Mouse (Mus musculus): ENCODE measurements around the gene Muc13. TPM values are rescaled to one million over a fixed set of nuclear protein-coding genes. Genes with fewer than 3 reads are reported as not detected.
A peak's percentile ranks its signal among the peaks of the same experiment; 100 is the strongest.

The Muc13 gene
- polyA plus RNA-seq, 1 experiment from 2014 or later: 0.07 TPM

DNA sequence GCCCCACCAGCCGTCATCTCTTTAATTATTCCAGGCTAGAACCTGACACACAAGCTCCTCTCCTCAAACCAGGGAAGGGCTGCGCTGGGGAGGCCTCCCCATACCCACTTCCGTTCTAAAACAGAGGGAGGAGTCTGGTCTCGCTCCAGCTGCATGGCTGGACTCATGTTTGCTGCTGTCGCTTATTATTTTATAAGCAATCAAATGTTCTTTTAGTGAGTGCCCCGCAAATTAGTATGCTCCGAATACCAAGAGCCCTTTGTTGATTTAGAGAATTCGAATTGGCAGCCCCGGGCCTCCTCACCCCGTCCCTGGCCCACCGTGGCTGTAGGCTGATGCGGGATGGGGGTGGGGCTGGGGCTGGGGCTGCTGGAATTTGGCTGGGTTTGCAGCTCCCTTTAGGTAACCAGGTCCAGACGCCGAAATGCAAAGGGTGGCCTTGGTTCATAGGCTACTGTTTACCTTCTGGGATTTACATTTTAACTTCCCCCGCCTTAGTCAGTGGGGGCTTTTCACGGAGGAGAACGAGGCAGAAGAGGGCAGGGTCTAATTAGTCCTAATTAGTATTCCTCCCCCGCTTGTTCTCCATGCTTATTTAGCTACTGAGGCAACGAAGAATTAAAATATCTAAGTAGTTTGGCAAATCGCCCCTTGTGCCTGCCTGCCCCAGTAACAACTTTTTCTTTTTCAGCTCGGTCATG, 39.0 kb downstream of the Muc13 start:
- peak; percentile 73 for ATAC-seq
- 3% methylated on average over 21 of the region's 21 CpGs for WGBS
- H3K36me3 ChIP-seq: no peaks in the 10 kb centered on the region
- H3K4me3 ChIP-seq (replicated peaks): peak overlapping the region; percentile 23
- no peak overlapping the region for H3K9ac ChIP-seq (replicated peaks)
- peaks cover 38% of the 10 kb centered on the region for H3K4me1 ChIP-seq (replicated peaks)
- H3K4me2 ChIP-seq (replicated peaks): peak overlapping the region; percentile 51
- H3K9me3 ChIP-seq: no peaks in the 10 kb centered on the region
- peaks cover 60% of the 10 kb centered on the region for H3K27me3 ChIP-seq
- H3K27ac ChIP-seq: 0 out of 2 replicates have a peak overlapping the region, but pooled peaks have one; percentile 39

DNA sequence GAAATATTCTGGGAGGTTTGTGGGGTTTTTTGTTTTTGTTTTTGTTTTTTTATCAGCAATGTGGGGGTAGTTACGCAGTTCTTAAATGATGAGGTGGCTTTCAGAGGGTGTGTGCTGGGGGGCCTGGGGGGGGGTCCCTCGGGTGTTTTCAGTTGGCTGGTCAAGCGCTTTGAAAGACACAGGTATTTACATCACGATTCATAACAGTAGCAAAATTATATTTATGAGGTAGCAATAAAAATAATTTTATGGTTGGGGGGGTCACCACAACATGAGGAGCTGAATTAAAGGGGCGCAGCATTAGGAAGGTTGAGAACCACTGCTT, 39.6 kb downstream of the Muc13 start:
- Histone ChIP-seq H3K9me3 (no peaks in the 10 kb centered on the region), H3K4me1 (replicated peaks) (peaks cover 38% of the 10 kb centered on the region), H3K36me3 (no peaks in the 10 kb centered on the region), H3K4me3 (replicated peaks) (peak overlapping the region; percentile 22; the same call in 1 of the 2 replicates), H3K27me3 (peaks cover 55% of the 10 kb centered on the region), H3K27ac (no peak overlapping the region), H3K4me2 (replicated peaks) (peak overlapping the region; percentile 51), H3K9ac (replicated peaks) (no peak overlapping the region)
- WGBS: 14% methylated on average over 5 of the region's 5 CpGs
- ATAC-seq: no peak

DNA sequence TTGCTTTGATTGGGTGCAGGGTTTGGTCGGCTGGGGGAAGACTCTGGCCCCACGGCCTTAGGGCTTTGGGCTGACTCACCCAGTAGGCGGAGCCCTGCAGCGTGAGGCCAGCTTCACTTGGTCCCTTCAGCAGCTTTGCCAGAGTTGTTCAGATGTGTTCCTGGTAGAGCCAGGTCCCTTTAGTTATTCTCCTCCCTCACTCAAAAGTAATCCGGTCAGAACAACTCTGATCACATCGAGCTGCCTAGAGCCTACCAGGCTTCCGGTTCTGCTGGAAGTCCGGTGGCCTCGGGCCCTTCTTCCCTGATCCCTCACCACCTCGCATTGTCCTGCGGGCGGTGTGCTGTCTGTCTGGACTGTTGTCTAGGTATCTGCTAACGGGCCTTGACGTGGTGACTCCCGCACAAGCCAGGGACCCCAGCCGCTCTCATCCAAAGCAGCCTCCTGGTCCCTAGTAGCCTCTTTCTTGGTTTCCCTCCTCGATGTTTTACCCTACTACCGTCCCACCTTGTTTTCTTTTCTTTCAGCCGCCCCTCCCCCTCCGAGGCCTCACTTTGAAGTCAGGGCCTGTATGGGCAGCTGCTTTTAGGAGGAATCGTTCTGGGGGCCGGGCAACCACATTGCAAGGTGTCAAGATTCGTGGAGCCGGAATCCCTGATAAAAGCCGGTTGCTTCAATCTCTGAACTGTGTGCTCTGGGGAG, 40.1 kb downstream of the Muc13 start:
- WGBS: 3% methylated on average over 25 of the region's 25 CpGs
- Histone ChIP-seq H3K9ac (replicated peaks) (no peak overlapping the region; the same call in 1 of the 2 replicates), H3K27ac (no peak overlapping the region)

DNA sequence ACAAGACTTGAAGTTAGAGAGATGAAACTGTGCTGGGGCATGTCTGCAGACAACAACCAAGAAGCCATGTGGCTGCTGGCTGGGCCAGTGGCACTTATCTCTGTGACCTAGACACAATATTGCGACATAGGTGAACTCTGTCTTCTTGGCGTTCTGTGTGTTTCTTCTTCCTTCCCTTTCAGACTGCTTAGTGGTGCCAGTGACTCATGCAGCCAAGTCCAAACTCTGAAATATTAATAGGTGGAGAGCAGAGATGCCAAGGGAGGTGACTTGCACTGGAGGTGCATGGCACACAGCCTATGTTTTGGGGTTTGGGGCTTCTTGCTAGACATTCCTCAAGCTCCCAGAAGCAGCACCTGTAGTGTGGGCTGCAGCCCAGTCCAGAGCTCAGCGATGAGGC, 42.8 kb downstream of the Muc13 start:
- Histone ChIP-seq H3K27ac (no peak overlapping the region), H3K27me3 (peaks cover 26% of the 10 kb centered on the region), H3K4me3 (replicated peaks) (no peak overlapping the region), H3K9me3 (no peaks in the 10 kb centered on the region), H3K4me1 (replicated peaks) (peaks cover 23% of the 10 kb centered on the region), H3K36me3 (no peaks in the 10 kb centered on the region), H3K9ac (replicated peaks) (no peak overlapping the region), H3K4me2 (replicated peaks) (no peak overlapping the region)
- ATAC-seq: no peak
- 93% methylated on average over 3 of the region's 3 CpGs for WGBS

More for the DNA sequence above, 40.1 kb downstream of the Muc13 start:
- Histone ChIP-seq H3K4me2 (replicated peaks) (peak overlapping the region; percentile 51), H3K36me3 (no peaks in the 10 kb centered on the region), H3K9me3 (no peaks in the 10 kb centered on the region), H3K4me1 (replicated peaks) (peaks cover 38% of the 10 kb centered on the region), H3K27me3 (peaks cover 51% of the 10 kb centered on the region), H3K4me3 (replicated peaks) (peak overlapping the region; percentile 22)
- ATAC-seq: no peak; the same call in 1 of the 2 replicates

DNA sequence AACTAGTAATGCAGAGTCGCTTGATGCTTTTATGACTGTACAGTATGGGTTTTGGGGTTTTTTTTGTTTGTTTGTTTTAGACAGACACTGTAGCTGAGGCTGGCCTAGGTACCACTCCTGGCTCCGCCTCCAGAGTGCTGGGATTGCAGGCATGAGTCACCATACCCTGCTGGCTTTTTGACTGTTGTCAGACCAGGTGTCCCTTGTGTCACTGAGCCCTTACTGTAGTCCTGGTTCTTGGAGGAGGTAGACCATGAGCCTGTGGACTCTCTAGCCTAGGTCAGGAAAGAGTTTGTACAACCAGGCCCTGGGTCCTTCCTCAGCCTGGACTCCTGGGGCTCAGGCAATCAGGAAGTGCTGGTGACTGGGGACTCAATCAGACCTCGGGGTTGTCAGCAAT, 43.4 kb downstream of the Muc13 start:
- H3K9ac ChIP-seq (replicated peaks): no peak overlapping the region
- H3K36me3 ChIP-seq: no peaks in the 10 kb centered on the region
- H3K27ac ChIP-seq: no peak overlapping the region
- WGBS: 80% methylated on average over 3 of the region's 3 CpGs
- H3K4me3 ChIP-seq (replicated peaks): no peak overlapping the region
- H3K9me3 ChIP-seq: no peaks in the 10 kb centered on the region
- peaks cover 20% of the 10 kb centered on the region for H3K27me3 ChIP-seq
- no peak for ATAC-seq
- H3K4me2 ChIP-seq (replicated peaks): no peak overlapping the region
- H3K4me1 ChIP-seq (replicated peaks): peaks cover 21% of the 10 kb centered on the region

DNA sequence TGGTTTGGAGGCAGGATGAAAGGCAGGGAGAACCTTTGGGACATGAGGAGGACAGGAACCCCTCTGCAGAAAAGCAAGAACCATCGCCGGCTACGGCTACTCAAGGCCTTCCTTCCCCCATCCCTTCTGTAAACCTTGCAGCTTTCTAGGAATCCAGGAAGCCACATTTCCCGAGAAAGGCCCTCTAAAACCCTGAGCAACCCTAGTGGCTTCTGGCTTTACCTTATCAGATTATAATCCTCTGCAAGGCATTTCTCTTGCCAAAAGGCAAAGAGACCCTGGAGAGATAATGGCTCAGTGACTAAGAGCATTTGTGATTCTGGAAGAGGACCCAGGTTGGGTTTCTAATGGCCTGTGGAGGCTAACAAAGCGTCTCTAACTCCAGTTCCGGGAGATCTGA, 46.8 kb downstream of the Muc13 start:
- Histone ChIP-seq H3K27ac (no peak overlapping the region), H3K9me3 (no peaks in the 10 kb centered on the region), H3K4me3 (replicated peaks) (no peak overlapping the region), H3K4me1 (replicated peaks) (0 out of 2 replicates have a peak, but pooled peaks cover 5% of the 10 kb centered on the region), H3K27me3 (0 out of 2 replicates have a peak, but pooled peaks cover 2% of the 10 kb centered on the region), H3K4me2 (replicated peaks) (no peak overlapping the region), H3K36me3 (no peaks in the 10 kb centered on the region), H3K9ac (replicated peaks) (no peak overlapping the region)
- 87% methylated on average over 6 of the region's 6 CpGs for WGBS
- no peak for ATAC-seq

DNA sequence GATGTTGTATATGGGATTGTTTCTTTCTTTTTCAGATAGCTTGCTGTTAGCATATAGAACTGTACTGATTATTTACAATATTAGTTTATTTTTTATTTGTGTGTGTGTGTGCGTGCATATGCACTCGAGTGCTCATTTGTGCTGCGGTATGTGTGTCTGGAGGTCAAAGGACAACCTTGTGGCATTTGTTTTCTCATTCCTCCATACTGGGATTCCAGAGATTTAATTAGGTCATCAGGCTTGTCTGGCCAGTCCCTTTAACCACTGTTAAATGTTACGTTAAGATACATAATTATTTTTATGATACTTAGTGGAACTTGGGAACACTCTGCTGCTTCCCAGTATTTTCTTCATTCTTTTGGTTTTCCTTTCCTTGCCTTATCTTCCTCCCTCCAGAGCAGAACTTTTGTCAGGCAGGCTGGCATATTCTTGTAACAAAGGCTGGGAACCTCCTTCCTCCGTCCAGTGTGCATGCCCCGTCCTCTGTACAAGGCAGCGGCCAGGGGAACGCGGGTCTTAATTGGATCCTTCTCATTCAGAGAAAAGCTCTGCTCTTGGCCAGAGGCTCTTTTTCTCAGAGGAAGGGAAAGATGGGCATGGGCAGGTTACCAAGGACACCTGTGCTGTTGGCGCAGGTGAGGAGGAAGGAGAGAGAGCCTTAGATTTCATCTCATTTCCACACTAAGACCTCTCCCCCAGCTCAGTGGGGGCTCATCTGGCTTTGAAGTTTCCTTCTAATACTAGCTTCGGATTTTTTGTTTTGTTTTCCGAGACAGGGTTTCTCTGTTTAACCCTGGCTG, 48.4 kb downstream of the Muc13 start:
- Histone ChIP-seq H3K4me1 (replicated peaks) (0 out of 2 replicates have a peak, but pooled peaks cover 5% of the 10 kb centered on the region), H3K9ac (replicated peaks) (no peak overlapping the region), H3K4me3 (replicated peaks) (no peak overlapping the region), H3K27ac (no peak overlapping the region), H3K4me2 (replicated peaks) (no peak overlapping the region), H3K27me3 (0 out of 2 replicates have a peak, but pooled peaks cover 2% of the 10 kb centered on the region), H3K36me3 (no peaks in the 10 kb centered on the region), H3K9me3 (no peaks in the 10 kb centered on the region)
- 67% methylated on average over 12 of the region's 12 CpGs for WGBS
- ATAC-seq: no peak

DNA sequence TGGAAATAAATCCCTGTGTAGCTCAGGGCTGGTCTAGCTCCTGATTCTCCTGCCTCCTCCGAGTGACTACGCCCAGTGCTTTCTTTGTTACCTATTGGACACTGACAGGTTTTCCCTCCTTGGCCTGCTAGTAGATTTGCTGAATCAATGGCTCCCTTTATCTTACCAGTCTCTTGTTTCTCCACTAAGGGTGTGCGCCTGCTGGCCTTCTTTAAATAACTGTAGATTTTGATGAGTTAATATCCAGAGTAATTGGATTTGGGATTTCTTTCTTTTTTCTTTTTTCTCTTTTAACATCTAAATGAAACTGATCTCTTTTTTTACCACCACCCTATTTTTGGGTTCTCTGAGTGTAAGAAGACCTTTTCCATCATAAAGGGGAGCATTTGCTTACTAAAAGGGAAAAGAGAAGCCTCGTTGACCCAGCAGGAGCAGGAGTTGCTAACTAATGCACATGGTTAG, 50.3 kb downstream of the Muc13 start:
- H3K36me3 ChIP-seq: no peaks in the 10 kb centered on the region
- H3K4me1 ChIP-seq (replicated peaks): 0 out of 2 replicates have a peak, but pooled peaks cover 5% of the 10 kb centered on the region
- WGBS: 26% methylated on average over 4 of the region's 4 CpGs
- H3K4me3 ChIP-seq (replicated peaks): no peak overlapping the region
- no peak overlapping the region for H3K4me2 ChIP-seq (replicated peaks)
- ATAC-seq: no peak
- no peak overlapping the region for H3K9ac ChIP-seq (replicated peaks)
- no peaks in the 10 kb centered on the region for H3K9me3 ChIP-seq
- H3K27ac ChIP-seq: no peak overlapping the region
- H3K27me3 ChIP-seq: 0 out of 2 replicates have a peak, but pooled peaks cover 2% of the 10 kb centered on the region

DNA sequence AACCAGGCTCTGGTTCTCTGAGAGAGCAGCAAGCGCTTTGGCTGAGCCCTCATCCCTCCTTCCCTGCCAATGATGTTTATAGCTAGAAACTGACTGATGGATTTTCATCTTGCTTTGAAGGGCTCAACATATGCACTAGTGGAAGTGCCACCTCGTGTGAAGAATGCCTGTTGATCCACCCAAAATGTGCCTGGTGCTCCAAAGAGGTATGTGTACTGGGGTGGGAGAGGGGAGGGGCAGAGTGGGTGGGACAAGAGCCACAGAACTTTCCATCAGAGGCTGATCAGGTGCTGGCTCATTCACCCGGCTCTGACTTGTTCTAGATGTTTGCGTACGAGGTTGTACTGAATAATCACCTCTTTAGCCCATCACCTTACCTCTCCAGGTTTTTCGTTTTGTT, 51.0 kb downstream of the Muc13 start:
- no peak overlapping the region for H3K9ac ChIP-seq (replicated peaks)
- 0 out of 2 replicates have a peak, but pooled peaks cover 5% of the 10 kb centered on the region for H3K4me1 ChIP-seq (replicated peaks)
- H3K9me3 ChIP-seq: no peaks in the 10 kb centered on the region
- H3K4me2 ChIP-seq (replicated peaks): no peak overlapping the region
- H3K4me3 ChIP-seq (replicated peaks): no peak overlapping the region
- no peak for ATAC-seq
- WGBS: 66% methylated on average over 6 of the region's 6 CpGs
- H3K27ac ChIP-seq: no peak overlapping the region
- H3K27me3 ChIP-seq: 0 out of 2 replicates have a peak, but pooled peaks cover 2% of the 10 kb centered on the region
- no peaks in the 10 kb centered on the region for H3K36me3 ChIP-seq

DNA sequence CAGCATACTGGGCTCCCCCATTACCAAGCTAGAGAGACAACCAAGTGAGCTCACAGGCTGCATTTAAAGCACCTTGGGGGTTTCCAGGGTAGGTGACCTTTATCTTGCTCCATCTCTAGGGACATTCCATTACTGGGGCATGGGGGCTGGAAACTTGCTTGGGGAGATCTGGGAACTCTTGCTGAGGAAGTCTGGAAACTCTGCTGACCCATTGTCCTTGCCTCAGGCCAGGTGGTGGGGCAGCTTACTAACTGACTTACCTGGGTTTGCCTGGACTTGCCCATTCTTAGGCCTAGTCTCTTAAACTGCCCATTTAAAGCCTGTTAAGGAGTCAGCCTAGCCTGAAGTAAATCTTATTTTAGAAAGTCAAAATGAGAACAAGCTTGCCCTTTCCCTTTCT, 59.4 kb downstream of the Muc13 start:
- H3K27ac ChIP-seq: no peak overlapping the region

DNA sequence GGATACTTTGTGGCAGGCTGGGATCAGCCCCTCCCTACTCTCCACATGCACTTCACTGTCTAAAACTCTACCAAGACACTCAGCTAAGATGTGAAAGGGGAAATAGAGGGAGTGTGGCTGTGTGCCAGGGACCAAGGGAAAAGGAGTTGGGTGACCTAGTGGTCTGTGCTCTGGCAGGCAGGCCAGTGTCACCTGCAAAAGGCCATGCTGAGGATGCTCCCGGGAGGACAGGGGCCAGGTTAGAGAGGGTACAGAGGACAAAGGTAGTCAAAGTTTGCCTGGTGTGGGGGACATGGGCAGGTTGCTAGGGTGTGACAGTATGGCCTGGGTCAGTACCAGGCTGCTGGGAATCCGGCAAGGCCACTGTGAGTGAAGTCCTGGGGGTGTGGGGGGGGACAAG, 64.9 kb downstream of the Muc13 start:
- Histone ChIP-seq H3K4me3 (replicated peaks) (no peak overlapping the region), H3K4me2 (replicated peaks) (no peak overlapping the region), H3K9ac (replicated peaks) (no peak overlapping the region), H3K9me3 (no peaks in the 10 kb centered on the region), H3K36me3 (no peaks in the 10 kb centered on the region), H3K27me3 (no peaks in the 10 kb centered on the region), H3K4me1 (replicated peaks) (peaks cover 10% of the 10 kb centered on the region), H3K27ac (no peak overlapping the region)
- 83% methylated on average over 2 of the region's 2 CpGs for WGBS
- ATAC-seq: peak; percentile 31; the same call in 1 of the 2 replicates

More for the DNA sequence above, 59.4 kb downstream of the Muc13 start:
- no peak overlapping the region for H3K4me2 ChIP-seq (replicated peaks)
- no peak for ATAC-seq
- H3K9ac ChIP-seq (replicated peaks): no peak overlapping the region
- H3K4me3 ChIP-seq (replicated peaks): no peak overlapping the region
- no peaks in the 10 kb centered on the region for H3K9me3 ChIP-seq
- no peaks in the 10 kb centered on the region for H3K27me3 ChIP-seq
- H3K4me1 ChIP-seq (replicated peaks): no peaks in the 10 kb centered on the region
- no peaks in the 10 kb centered on the region for H3K36me3 ChIP-seq

DNA sequence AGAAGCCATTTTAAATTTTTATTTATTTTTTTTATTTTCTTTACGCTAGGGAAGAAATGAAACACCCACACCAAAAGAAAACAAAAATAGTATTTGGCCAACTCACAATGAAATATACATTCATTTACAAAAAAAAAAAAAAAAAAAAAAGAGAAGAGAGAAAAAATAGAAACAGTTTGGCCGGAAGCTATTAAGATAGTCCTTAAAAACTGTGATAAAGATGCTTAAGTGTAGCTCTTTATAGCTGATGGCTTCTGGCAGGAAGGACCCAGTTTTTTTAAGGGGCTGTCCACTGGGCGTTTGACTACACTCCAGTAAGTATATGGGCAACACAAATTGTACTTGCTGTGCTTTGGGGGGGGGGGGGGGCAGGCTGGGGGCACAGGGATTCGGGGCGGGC, 65.5 kb downstream of the Muc13 start:
- Histone ChIP-seq H3K36me3 (no peaks in the 10 kb centered on the region), H3K9ac (replicated peaks) (no peak overlapping the region), H3K4me2 (replicated peaks) (0 out of 2 replicates have a peak overlapping the region, but pooled peaks have one; percentile 37), H3K4me1 (replicated peaks) (peaks cover 10% of the 10 kb centered on the region), H3K27me3 (no peaks in the 10 kb centered on the region), H3K9me3 (no peaks in the 10 kb centered on the region), H3K27ac (no peak overlapping the region), H3K4me3 (replicated peaks) (no peak overlapping the region)
- no peak for ATAC-seq
- 67% methylated on average over 5 of the region's 5 CpGs for WGBS
